Mouse (Mus musculus) left cerebral cortex, adult 6 months (tissue): ENCODE measurements around the gene Lbr. TPM values are rescaled to one million over a fixed set of nuclear protein-coding genes. Genes with fewer than 3 reads are reported as not detected.

Experiments
- long read RNA-seq, 2 experiments: library from polyadenylated mRNA; unstranded; transcript quantifications; one replicate each; pipeline ENCODE4 v2.0.0; 2019 to 2020
- polyA plus RNA-seq: library from polyadenylated mRNA; unstranded; fragments of <200 nt; fragmentation: Nextera tagmentation; gene quantifications from 2 replicates; pipeline ENCODE4 v1.2.3, GENCODE M21; 2021

Lbr gene
- 6.2 and 7.0 TPM in 2 replicates for polyA plus RNA-seq
- long read RNA-seq, experiment 1, transcript Lbr-201 (14 exons, 3,510 nt): major isoform, 76 of 100 reads
- long read RNA-seq, experiment 1, partial matches to known transcripts: 12 of 100 reads
- long read RNA-seq, experiment 1, other reads (novel, unspliced or antisense): 11 of 100 reads
- long read RNA-seq, experiment 2, partial matches to known transcripts: 6 of 11 reads
- long read RNA-seq, experiment 2, other reads (novel, unspliced or antisense): 0 of 11 reads

DNA sequence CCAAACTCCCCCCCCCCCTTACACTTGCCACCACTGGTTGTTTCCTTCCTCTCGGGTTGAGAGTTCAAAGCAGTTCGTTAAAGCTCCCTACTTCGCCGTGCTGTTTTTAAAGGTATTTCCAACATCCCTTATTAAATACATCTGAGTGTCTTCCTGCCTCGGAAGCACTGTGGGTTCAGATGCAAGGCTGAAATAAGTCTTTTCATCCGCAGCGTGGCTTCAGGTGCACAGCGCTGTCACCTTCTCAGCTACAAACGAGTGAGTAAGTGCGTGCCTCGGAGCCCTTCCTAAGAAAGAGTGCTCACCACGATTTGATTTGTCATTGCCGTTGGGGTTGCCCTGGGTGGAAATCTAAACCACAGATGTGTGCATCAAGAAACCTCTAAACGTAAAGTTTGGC is at the start of gene Lbr:
TSS of gene Lbr (minus strand) at position 266 of the 400 bp plus-strand sequence.

Other genes with a start within 250 kb of the Lbr start
- 6.7 and 7.9 TPM in 2 replicates for gene Enah, start 176.9 kb upstream of the Lbr start, polyA plus RNA-seq